Mouse (Mus musculus): ENCODE results near the gene Kcnn3. TPM values are rescaled to one million over a fixed set of nuclear protein-coding genes. Genes with fewer than 3 reads are reported as not detected.
A peak's percentile ranks its signal among the peaks of the same experiment; 100 is the strongest.

Gene Kcnn3
- polyA plus RNA-seq, 1 experiment from 2014 or later = 4.0 TPM

DNA sequence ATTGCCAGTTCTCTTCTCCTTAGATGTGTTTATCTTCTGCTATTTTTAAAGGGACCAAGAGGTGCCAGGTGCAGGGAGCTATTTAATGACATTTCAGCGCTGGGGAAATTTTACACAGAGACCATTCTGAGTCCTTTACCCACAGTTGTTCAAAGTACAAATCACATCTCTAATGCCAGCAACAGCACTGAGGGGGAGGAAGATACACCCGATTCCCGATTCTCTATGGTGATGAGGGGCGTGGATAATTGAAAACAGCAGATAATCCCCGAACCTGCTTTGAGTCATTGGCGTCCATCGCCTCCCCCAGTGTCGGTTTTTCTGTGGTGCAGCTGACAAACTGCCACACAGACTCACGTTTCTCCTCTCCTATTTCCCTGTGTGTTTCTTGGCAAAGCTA, 11.9 kb upstream of the Kcnn3 start:
- no peak for ATAC-seq (replicated peaks; ENCODE audit: extremely low read depth, insufficient read depth, low FRiP score)
- no peaks in the 10 kb centered on the region for H3K36me3 ChIP-seq (ENCODE audit: control insufficient read depth, insufficient read depth)
- WGBS = 23% methylated on average over 9 of the region's 9 CpGs
- H3K9ac ChIP-seq (ENCODE audit: low read length) = no peak overlapping the region
- no peak overlapping the region for H3K4me2 ChIP-seq (ENCODE audit: low read depth, low read length)
- no peak overlapping the region for H3K4me3 ChIP-seq (ENCODE audit: low read length)
- H3K27me3 ChIP-seq (ENCODE audit: control insufficient read depth, insufficient read depth, low read length) = peaks cover 37% of the 10 kb centered on the region
- H3K4me1 ChIP-seq (ENCODE audit: control insufficient read depth, insufficient read depth, low read length) = no peaks in the 10 kb centered on the region
- no peak overlapping the region for H3K27ac ChIP-seq (ENCODE audit: low read length)
- no peaks in the 10 kb centered on the region for H3K9me3 ChIP-seq (replicated peaks; ENCODE audit: control insufficient read depth, low read length)

DNA sequence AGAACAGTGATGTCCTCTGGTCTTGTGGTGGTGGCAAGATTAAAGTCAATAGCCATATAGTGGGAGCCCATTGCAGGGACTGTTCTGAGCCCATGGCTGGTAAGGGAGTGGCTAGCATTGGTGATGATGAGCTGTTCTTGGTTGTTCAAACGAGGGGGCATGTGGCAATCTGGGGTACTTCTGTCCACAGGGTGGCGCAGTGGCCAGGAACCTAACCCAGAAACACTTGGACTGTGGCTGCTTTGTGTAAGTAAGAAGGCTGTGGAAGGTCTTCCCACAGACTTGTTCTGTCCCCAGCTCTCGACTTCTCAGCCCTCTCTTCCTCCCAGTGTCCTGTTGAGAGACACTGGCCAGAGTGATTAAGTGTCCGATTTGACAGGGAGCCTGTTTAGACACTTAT, 9.0 kb upstream of the Kcnn3 start:
- no peak for ATAC-seq (replicated peaks; ENCODE audit: extremely low read depth, insufficient read depth, low FRiP score)
- H3K9ac ChIP-seq (ENCODE audit: low read length) = no peak overlapping the region
- no peak overlapping the region for H3K27ac ChIP-seq (ENCODE audit: low read length)
- H3K4me2 ChIP-seq (ENCODE audit: low read depth, low read length) = peak overlapping the region; percentile 22
- H3K27me3 ChIP-seq (ENCODE audit: control insufficient read depth, insufficient read depth, low read length) = peaks cover 36% of the 10 kb centered on the region
- WGBS = 15% methylated on average over 4 of the region's 4 CpGs
- no peak overlapping the region for H3K4me3 ChIP-seq (ENCODE audit: low read length)
- no peaks in the 10 kb centered on the region for H3K9me3 ChIP-seq (replicated peaks; ENCODE audit: control insufficient read depth, low read length)
- no peaks in the 10 kb centered on the region for H3K36me3 ChIP-seq (ENCODE audit: control insufficient read depth, insufficient read depth)
- no peaks in the 10 kb centered on the region for H3K4me1 ChIP-seq (ENCODE audit: control insufficient read depth, insufficient read depth, low read length)

DNA sequence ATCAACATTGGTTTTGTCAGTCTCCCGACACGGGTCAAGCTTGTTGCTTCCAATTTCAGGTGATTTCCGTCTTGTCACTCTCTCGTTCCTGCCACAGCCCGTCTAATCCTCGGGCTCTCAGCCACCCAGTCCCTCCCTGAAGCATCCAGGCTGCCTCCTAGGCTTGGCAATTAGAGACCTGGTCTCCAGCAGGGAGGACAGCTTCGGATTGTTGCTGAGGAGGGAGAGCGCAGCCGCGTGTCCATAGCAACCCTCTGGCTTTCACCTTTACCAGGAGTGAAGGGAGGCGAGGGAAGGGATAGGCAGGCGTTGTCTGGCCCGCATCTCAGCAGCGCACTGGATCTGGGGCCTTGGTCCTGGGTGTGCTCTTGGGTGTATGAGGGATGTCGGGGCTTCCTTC, 8.6 kb upstream of the Kcnn3 start:
- Histone ChIP-seq H3K27me3 (ENCODE audit: control insufficient read depth, insufficient read depth, low read length) (peaks cover 32% of the 10 kb centered on the region), H3K9me3 (replicated peaks; ENCODE audit: control insufficient read depth, low read length) (peaks cover 1% of the 10 kb centered on the region), H3K4me1 (ENCODE audit: control insufficient read depth, insufficient read depth, low read length) (no peaks in the 10 kb centered on the region), H3K4me3 (ENCODE audit: low read length) (no peak overlapping the region), H3K27ac (ENCODE audit: low read length) (no peak overlapping the region), H3K4me2 (ENCODE audit: low read depth, low read length) (peak overlapping the region; percentile 22), H3K9ac (ENCODE audit: low read length) (no peak overlapping the region), H3K36me3 (ENCODE audit: control insufficient read depth, insufficient read depth) (no peaks in the 10 kb centered on the region)
- 22% methylated on average over 15 of the region's 15 CpGs for WGBS
- ATAC-seq (replicated peaks; ENCODE audit: extremely low read depth, insufficient read depth, low FRiP score) = no peak

DNA sequence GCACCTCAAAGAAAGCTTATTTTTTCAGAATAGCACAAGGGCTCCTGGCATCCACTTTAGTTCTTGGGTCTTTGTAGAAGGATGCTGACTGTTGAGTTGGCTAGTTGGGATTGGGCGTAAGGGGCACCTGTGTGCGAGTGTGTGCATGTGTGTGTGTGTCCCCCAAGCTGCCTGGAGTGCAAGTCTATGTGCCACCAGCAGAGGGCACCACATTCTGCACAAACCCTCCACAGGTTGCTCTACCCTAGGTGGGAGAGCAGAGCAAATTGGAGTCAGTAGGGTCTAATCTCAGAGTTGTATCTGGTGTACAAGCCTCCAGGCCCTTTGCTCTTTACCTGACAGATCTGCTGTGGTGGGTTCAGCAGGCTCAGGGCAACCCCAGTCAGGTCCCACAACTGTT, 7.7 kb upstream of the Kcnn3 start:
- Histone ChIP-seq H3K4me2 (ENCODE audit: low read depth, low read length) (no peak overlapping the region), H3K36me3 (ENCODE audit: control insufficient read depth, insufficient read depth) (no peaks in the 10 kb centered on the region), H3K27me3 (ENCODE audit: control insufficient read depth, insufficient read depth, low read length) (peaks cover 25% of the 10 kb centered on the region), H3K27ac (ENCODE audit: low read length) (no peak overlapping the region), H3K4me3 (ENCODE audit: low read length) (no peak overlapping the region), H3K9ac (ENCODE audit: low read length) (no peak overlapping the region), H3K9me3 (replicated peaks; ENCODE audit: control insufficient read depth, low read length) (peaks cover 5% of the 10 kb centered on the region), H3K4me1 (ENCODE audit: control insufficient read depth, insufficient read depth, low read length) (no peaks in the 10 kb centered on the region)
- ATAC-seq (replicated peaks; ENCODE audit: extremely low read depth, insufficient read depth, low FRiP score) = no peak
- 89% methylated on average over 2 of the region's 2 CpGs for WGBS

DNA sequence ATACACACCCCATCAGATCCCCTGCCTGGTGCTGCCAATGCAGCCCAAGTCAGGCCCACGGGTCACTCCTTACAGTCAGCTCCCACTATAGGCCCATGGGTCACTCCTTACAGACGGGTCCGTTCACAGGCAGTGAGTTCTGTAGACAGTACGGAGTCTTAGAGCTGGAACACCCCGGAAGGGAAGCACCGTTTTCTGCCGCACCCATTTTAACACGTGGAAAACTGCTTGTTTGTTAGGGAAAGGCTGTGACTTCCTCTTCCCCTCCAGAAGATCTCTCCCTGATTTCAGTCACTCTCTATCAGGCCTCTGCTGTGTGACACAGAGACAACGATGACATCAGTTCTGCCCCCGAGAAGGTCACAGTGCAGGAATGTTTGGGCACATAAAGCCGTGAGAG, 4.5 kb upstream of the Kcnn3 start:
- Histone ChIP-seq H3K27ac (ENCODE audit: low read length) (no peak overlapping the region), H3K36me3 (ENCODE audit: control insufficient read depth, insufficient read depth) (no peaks in the 10 kb centered on the region), H3K4me2 (ENCODE audit: low read depth, low read length) (no peak overlapping the region), H3K4me1 (ENCODE audit: control insufficient read depth, insufficient read depth, low read length) (peaks cover 4% of the 10 kb centered on the region), H3K4me3 (ENCODE audit: low read length) (no peak overlapping the region), H3K9me3 (replicated peaks; ENCODE audit: control insufficient read depth, low read length) (peaks cover 5% of the 10 kb centered on the region), H3K9ac (ENCODE audit: low read length) (no peak overlapping the region), H3K27me3 (ENCODE audit: control insufficient read depth, insufficient read depth, low read length) (peaks cover 18% of the 10 kb centered on the region)
- 47% methylated on average over 11 of the region's 11 CpGs for WGBS
- ATAC-seq (replicated peaks; ENCODE audit: extremely low read depth, insufficient read depth, low FRiP score) = no peak

DNA sequence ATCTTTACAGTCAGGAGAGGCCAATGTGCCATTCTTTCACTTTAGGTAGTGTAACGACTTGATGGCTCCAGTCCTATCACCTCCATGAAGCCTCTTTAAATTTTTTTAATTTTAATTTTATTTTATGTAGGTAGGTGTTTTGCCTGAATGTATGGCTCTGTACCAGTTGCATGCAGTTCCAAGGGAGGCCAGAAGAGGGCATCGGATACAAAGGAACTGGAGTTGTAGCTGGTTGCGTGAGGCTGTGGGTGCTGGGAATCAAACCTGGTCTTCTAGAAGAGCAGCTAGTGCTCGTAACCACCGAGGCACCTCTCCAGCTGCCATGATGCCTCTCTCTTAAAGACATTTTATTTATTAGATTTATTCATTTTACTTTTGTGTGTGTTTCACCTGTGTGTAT, 3.6 kb upstream of the Kcnn3 start:
- Histone ChIP-seq H3K27ac (ENCODE audit: low read length) (no peak overlapping the region), H3K4me3 (ENCODE audit: low read length) (no peak overlapping the region), H3K9me3 (replicated peaks; ENCODE audit: control insufficient read depth, low read length) (peaks cover 5% of the 10 kb centered on the region), H3K27me3 (ENCODE audit: control insufficient read depth, insufficient read depth, low read length) (peaks cover 21% of the 10 kb centered on the region), H3K4me1 (ENCODE audit: control insufficient read depth, insufficient read depth, low read length) (peaks cover 13% of the 10 kb centered on the region), H3K9ac (ENCODE audit: low read length) (no peak overlapping the region), H3K36me3 (ENCODE audit: control insufficient read depth, insufficient read depth) (no peaks in the 10 kb centered on the region), H3K4me2 (ENCODE audit: low read depth, low read length) (no peak overlapping the region)
- 87% methylated on average over 5 of the region's 5 CpGs for WGBS
- no peak for ATAC-seq (replicated peaks; ENCODE audit: extremely low read depth, insufficient read depth, low FRiP score)

DNA sequence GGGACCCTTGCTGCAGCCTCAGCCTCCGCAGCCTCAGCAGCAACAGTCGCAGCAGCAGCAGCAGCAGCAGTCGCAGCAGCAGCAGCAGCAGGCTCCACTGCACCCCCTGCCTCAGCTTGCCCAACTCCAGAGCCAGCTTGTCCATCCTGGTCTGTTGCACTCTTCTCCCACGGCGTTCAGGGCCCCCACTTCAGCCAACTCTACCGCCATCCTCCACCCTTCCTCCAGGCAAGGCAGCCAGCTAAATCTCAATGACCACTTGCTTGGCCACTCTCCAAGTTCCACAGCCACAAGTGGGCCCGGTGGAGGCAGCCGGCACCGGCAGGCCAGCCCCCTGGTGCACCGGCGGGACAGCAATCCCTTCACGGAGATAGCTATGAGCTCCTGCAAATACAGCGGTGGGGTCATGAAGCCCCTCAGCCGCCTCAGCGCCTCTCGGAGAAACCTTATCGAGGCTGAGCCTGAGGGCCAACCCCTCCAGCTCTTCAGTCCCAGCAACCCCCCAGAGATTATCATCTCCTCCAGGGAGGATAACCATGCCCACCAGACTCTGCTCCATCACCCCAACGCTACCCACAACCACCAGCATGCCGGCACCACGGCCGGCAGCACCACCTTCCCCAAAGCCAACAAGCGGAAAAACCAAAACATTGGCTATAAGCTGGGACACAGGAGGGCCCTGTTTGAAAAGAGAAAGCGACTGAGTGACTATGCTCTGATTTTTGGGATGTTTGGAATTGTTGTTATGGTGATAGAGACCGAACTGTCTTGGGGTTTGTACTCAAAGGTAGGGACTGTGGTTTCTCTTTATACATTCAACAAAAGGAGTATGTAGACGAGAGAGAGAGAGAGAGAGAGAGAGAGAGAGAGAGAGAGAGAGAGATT, 896 bp downstream of the Kcnn3 start:
- WGBS = 4% methylated on average over 25 of the region's 25 CpGs
- peaks cover 5% of the 10 kb centered on the region for H3K9me3 ChIP-seq (replicated peaks; ENCODE audit: control insufficient read depth, low read length)
- no peaks in the 10 kb centered on the region for H3K36me3 ChIP-seq (ENCODE audit: control insufficient read depth, insufficient read depth)
- H3K27me3 ChIP-seq (ENCODE audit: control insufficient read depth, insufficient read depth, low read length) = peaks cover 41% of the 10 kb centered on the region
- H3K4me1 ChIP-seq (ENCODE audit: control insufficient read depth, insufficient read depth, low read length) = peaks cover 20% of the 10 kb centered on the region
- peak overlapping the region; percentile 62 for H3K9ac ChIP-seq (ENCODE audit: low read length)
- peak overlapping the region; percentile 92 for H3K4me2 ChIP-seq (ENCODE audit: low read depth, low read length)
- ATAC-seq (replicated peaks; ENCODE audit: extremely low read depth, insufficient read depth, low FRiP score) = peak; percentile 42; the same call in 1 of the 2 replicates
- H3K4me3 ChIP-seq (ENCODE audit: low read length) = peak overlapping the region; percentile 51
- H3K27ac ChIP-seq (ENCODE audit: low read length) = no peak overlapping the region

DNA sequence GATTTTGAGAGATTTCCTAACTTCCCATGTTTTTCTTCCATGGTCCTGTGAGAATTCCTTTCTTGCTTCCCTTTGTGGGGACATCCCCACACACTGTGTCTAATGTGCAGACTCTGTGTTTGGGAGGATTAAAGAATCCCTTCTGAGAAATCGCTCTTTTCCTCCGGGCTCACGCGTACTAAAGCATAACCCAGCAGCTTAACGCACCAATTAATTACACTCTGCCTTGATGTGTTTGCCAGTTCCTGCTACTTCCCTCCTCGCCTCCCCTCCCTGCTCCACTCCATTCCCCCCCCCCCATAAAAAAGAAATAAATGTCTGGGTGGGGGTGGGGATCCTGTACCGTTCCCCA, 1.5 kb downstream of the Kcnn3 start:
- WGBS = 11% methylated on average over 7 of the region's 7 CpGs
- Histone ChIP-seq H3K4me3 (ENCODE audit: low read length) (peak overlapping the region; percentile 51), H3K27ac (ENCODE audit: low read length) (no peak overlapping the region), H3K36me3 (ENCODE audit: control insufficient read depth, insufficient read depth) (no peaks in the 10 kb centered on the region), H3K4me1 (ENCODE audit: control insufficient read depth, insufficient read depth, low read length) (peaks cover 20% of the 10 kb centered on the region), H3K9me3 (replicated peaks; ENCODE audit: control insufficient read depth, low read length) (peaks cover 4% of the 10 kb centered on the region), H3K27me3 (ENCODE audit: control insufficient read depth, insufficient read depth, low read length) (peaks cover 41% of the 10 kb centered on the region), H3K4me2 (ENCODE audit: low read depth, low read length) (peak overlapping the region; percentile 92), H3K9ac (ENCODE audit: low read length) (peak overlapping the region; percentile 3; the same call in 1 of the 2 replicates)
- no peak for ATAC-seq (replicated peaks; ENCODE audit: extremely low read depth, insufficient read depth, low FRiP score)

DNA sequence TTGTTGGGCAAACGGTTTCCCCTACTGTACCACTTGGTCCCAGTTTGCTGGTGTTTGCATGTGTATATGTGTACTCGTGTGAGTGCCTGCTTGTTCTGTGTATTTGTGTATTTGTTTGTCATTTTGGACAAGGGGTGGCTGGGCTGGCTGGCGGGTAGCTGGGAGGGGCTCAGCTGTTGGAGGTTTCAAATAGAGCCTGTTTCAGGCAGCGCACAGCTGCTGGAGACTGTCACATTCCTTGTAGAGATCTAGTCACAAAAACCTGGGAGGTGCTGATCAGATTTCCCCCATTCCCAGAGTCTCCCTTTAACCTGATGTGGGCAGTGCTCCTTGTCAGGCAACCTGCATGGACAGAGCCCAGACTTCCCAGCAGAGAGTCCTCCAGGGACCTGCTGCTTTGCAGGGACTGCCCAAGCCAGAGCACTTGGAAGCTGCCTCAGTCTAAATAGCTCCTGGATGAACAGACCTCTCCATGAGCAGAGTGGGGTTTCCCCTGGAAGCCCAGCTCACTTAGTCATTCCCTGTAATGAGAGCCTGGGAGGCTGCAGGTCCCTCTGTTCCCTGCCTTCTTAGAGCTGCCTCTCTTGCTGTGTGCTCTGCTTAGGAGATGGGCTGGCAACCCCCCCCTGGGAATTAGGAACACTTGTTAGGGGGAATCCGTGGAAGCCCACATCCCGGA, 2.6 kb downstream of the Kcnn3 start:
- 29% methylated on average over 6 of the region's 6 CpGs for WGBS
- Histone ChIP-seq H3K4me2 (ENCODE audit: low read depth, low read length) (peak overlapping the region; percentile 92), H3K27ac (ENCODE audit: low read length) (no peak overlapping the region), H3K4me3 (ENCODE audit: low read length) (peak overlapping the region; percentile 51), H3K9me3 (replicated peaks; ENCODE audit: control insufficient read depth, low read length) (no peaks in the 10 kb centered on the region), H3K36me3 (ENCODE audit: control insufficient read depth, insufficient read depth) (no peaks in the 10 kb centered on the region), H3K9ac (ENCODE audit: low read length) (no peak overlapping the region), H3K4me1 (ENCODE audit: control insufficient read depth, insufficient read depth, low read length) (peaks cover 20% of the 10 kb centered on the region), H3K27me3 (ENCODE audit: control insufficient read depth, insufficient read depth, low read length) (peaks cover 45% of the 10 kb centered on the region)
- no peak for ATAC-seq (replicated peaks; ENCODE audit: extremely low read depth, insufficient read depth, low FRiP score)
